Mouse (Mus musculus): ENCODE measurements around the gene Bag2. TPM values are rescaled to one million over a fixed set of nuclear protein-coding genes. Genes with fewer than 3 reads are reported as not detected.
"Not testable (repeated sequence)": the region's sequence is repeated elsewhere in the genome, so short reads cannot be mapped to it uniquely, and the experiment has no call there.

The Bag2 gene
- polyA plus RNA-seq, 1 experiment from 2014 or later = 25.8 TPM

GRCm38 (mm10) chr1:33744815-33745214, 12.8 kb downstream of the Bag2 start:
- ATAC-seq (ENCODE audit: low FRiP score, low read depth); H3K27ac ChIP-seq (replicated peaks); H3K4me1 ChIP-seq (replicated peaks); H3K9ac ChIP-seq; H3K4me2 ChIP-seq; H3K9me3 ChIP-seq; H3K27me3 ChIP-seq; H3K4me3 ChIP-seq: not testable (repeated sequence)
- H3K36me3 ChIP-seq = peaks cover 16% of the 10 kb centered on the region
- WGBS = 97% methylated on average over 9 of the region's 9 CpGs

GRCm38 (mm10) chr1:33742903-33743302, 14.7 kb downstream of the Bag2 start:
- peaks cover 20% of the 10 kb centered on the region for H3K36me3 ChIP-seq
- WGBS = 18% methylated on average over 8 of the region's 8 CpGs
- H3K27ac ChIP-seq (replicated peaks) = no peak overlapping the region
- no peak overlapping the region for H3K4me3 ChIP-seq
- H3K4me2 ChIP-seq = no peak overlapping the region
- no peak for ATAC-seq (ENCODE audit: low FRiP score, low read depth)
- H3K9me3 ChIP-seq = no peaks in the 10 kb centered on the region
- no peak overlapping the region for H3K9ac ChIP-seq
- H3K27me3 ChIP-seq = no peaks in the 10 kb centered on the region
- H3K4me1 ChIP-seq (replicated peaks) = no peaks in the 10 kb centered on the region

GRCm38 (mm10) chr1:33739302-33739701, 18.3 kb downstream of the Bag2 start:
- no peaks in the 10 kb centered on the region for H3K9me3 ChIP-seq
- ATAC-seq (ENCODE audit: low FRiP score, low read depth) = peak; percentile 79
- H3K27me3 ChIP-seq = no peaks in the 10 kb centered on the region
- no peak overlapping the region for H3K9ac ChIP-seq
- no peak overlapping the region for H3K4me3 ChIP-seq
- H3K4me1 ChIP-seq (replicated peaks) = no peaks in the 10 kb centered on the region
- no peak overlapping the region for H3K4me2 ChIP-seq
- WGBS = 24% methylated on average over 12 of the region's 12 CpGs
- H3K36me3 ChIP-seq = peaks cover 44% of the 10 kb centered on the region
- no peak overlapping the region for H3K27ac ChIP-seq (replicated peaks)

- Histone ChIP-seq H3K36me3 (peaks cover 44% of the 10 kb centered on the region), H3K4me3 (no peak overlapping the region), H3K9ac (no peak overlapping the region), H3K4me2 (no peak overlapping the region), H3K9me3 (no peaks in the 10 kb centered on the region), H3K27me3 (no peaks in the 10 kb centered on the region), H3K27ac (replicated peaks) (no peak overlapping the region), H3K4me1 (replicated peaks) (no peaks in the 10 kb centered on the region)
- ATAC-seq (ENCODE audit: low FRiP score, low read depth) = peak; percentile 9; the same call in 1 of the 2 replicates
- WGBS = 92% methylated on average over 11 of the region's 11 CpGs
Observed at GRCm38 (mm10) chr1:33738681-33739278, 18.8 kb downstream of the Bag2 start.

GRCm38 (mm10) chr1:33738281-33738680, 19.3 kb downstream of the Bag2 start:
- ATAC-seq (ENCODE audit: low FRiP score, low read depth) = no peak
- Histone ChIP-seq H3K4me3 (no peak overlapping the region), H3K9me3 (no peaks in the 10 kb centered on the region), H3K4me1 (replicated peaks) (no peaks in the 10 kb centered on the region), H3K36me3 (peaks cover 45% of the 10 kb centered on the region), H3K9ac (no peak overlapping the region), H3K27me3 (no peaks in the 10 kb centered on the region), H3K27ac (replicated peaks) (no peak overlapping the region), H3K4me2 (no peak overlapping the region)
- 95% methylated on average over 11 of the region's 11 CpGs for WGBS

GRCm38 (mm10) chr1:33734001-33734685, 23.5 kb downstream of the Bag2 start:
- no peak overlapping the region for H3K4me2 ChIP-seq
- ATAC-seq (ENCODE audit: low FRiP score, low read depth) = no peak
- H3K9me3 ChIP-seq = no peaks in the 10 kb centered on the region
- no peaks in the 10 kb centered on the region for H3K4me1 ChIP-seq (replicated peaks)
- no peaks in the 10 kb centered on the region for H3K27me3 ChIP-seq
- H3K9ac ChIP-seq = no peak overlapping the region
- H3K4me3 ChIP-seq = no peak overlapping the region
- H3K36me3 ChIP-seq = peaks cover 45% of the 10 kb centered on the region
- 53% methylated on average over 5 of the region's 5 CpGs for WGBS
- H3K27ac ChIP-seq (replicated peaks) = no peak overlapping the region

- WGBS = 93% methylated on average over 9 of the region's 9 CpGs
- H3K4me2 ChIP-seq = no peak overlapping the region
- H3K4me1 ChIP-seq (replicated peaks) = no peaks in the 10 kb centered on the region
- peaks cover 49% of the 10 kb centered on the region for H3K36me3 ChIP-seq
- no peak overlapping the region for H3K9ac ChIP-seq
- H3K4me3 ChIP-seq = no peak overlapping the region
- no peaks in the 10 kb centered on the region for H3K9me3 ChIP-seq
- peak; percentile 25; the same call in 1 of the 2 replicates for ATAC-seq (ENCODE audit: low FRiP score, low read depth)
- no peaks in the 10 kb centered on the region for H3K27me3 ChIP-seq
- no peak overlapping the region for H3K27ac ChIP-seq (replicated peaks)
Observed at GRCm38 (mm10) chr1:33733044-33733443, 24.6 kb downstream of the Bag2 start.

- Histone ChIP-seq H3K9ac (no peak overlapping the region), H3K4me2 (no peak overlapping the region), H3K36me3 (peaks cover 51% of the 10 kb centered on the region), H3K27me3 (no peaks in the 10 kb centered on the region), H3K4me1 (replicated peaks) (peaks cover 12% of the 10 kb centered on the region), H3K4me3 (no peak overlapping the region), H3K9me3 (no peaks in the 10 kb centered on the region), H3K27ac (replicated peaks) (no peak overlapping the region)
- no peak for ATAC-seq (ENCODE audit: low FRiP score, low read depth)
- 96% methylated on average over 5 of the region's 5 CpGs for WGBS
Observed at GRCm38 (mm10) chr1:33725086-33725485, 32.5 kb downstream of the Bag2 start.

- H3K4me3 ChIP-seq = no peak overlapping the region
- H3K36me3 ChIP-seq = peaks cover 46% of the 10 kb centered on the region
- H3K4me1 ChIP-seq (replicated peaks) = peaks cover 13% of the 10 kb centered on the region
- no peaks in the 10 kb centered on the region for H3K27me3 ChIP-seq
- H3K4me2 ChIP-seq = no peak overlapping the region
- ATAC-seq (ENCODE audit: low FRiP score, low read depth) = no peak
- H3K9me3 ChIP-seq = no peaks in the 10 kb centered on the region
- 95% methylated on average over 6 of the region's 6 CpGs for WGBS
- H3K9ac ChIP-seq = no peak overlapping the region
- H3K27ac ChIP-seq (replicated peaks) = no peak overlapping the region
Observed at GRCm38 (mm10) chr1:33724516-33724915, 33.1 kb downstream of the Bag2 start.

- WGBS = 82% methylated on average over 7 of the region's 7 CpGs
Observed at GRCm38 (mm10) chr1:33721020-33721419, 36.6 kb downstream of the Bag2 start.

GRCm38 (mm10) chr1:33720231-33720630, 37.4 kb downstream of the Bag2 start:
- Histone ChIP-seq H3K27ac (replicated peaks) (peak overlapping the region; percentile 94), H3K4me1 (replicated peaks) (peaks cover 16% of the 10 kb centered on the region), H3K36me3 (peaks cover 19% of the 10 kb centered on the region), H3K9me3 (no peaks in the 10 kb centered on the region), H3K4me3 (peak overlapping the region; percentile 95), H3K4me2 (peak overlapping the region; percentile 57), H3K27me3 (no peaks in the 10 kb centered on the region), H3K9ac (peak overlapping the region; percentile 92)
- peak; percentile 65 for ATAC-seq (ENCODE audit: low FRiP score, low read depth)
- under 1% methylated on average over 41 of the region's 41 CpGs for WGBS

More at GRCm38 (mm10) chr1:33721020-33721419, 36.6 kb downstream of the Bag2 start:
- Histone ChIP-seq H3K9me3 (no peaks in the 10 kb centered on the region), H3K27ac (replicated peaks) (no peak overlapping the region), H3K27me3 (no peaks in the 10 kb centered on the region), H3K36me3 (peaks cover 27% of the 10 kb centered on the region), H3K9ac (peak overlapping the region; percentile 92; the same call in 1 of the 2 replicates), H3K4me1 (replicated peaks) (peaks cover 16% of the 10 kb centered on the region), H3K4me3 (peak overlapping the region; percentile 95), H3K4me2 (peak overlapping the region; percentile 57)
- no peak for ATAC-seq (ENCODE audit: low FRiP score, low read depth)

- ATAC-seq (ENCODE audit: low FRiP score, low read depth) = peak; percentile 98
- H3K27me3 ChIP-seq = no peaks in the 10 kb centered on the region
- peaks cover 16% of the 10 kb centered on the region for H3K36me3 ChIP-seq
- peak within 1 kb of the TSS; percentile 94 for H3K27ac ChIP-seq (replicated peaks)
- under 1% methylated on average over 51 of the region's 54 CpGs for WGBS
- H3K4me1 ChIP-seq (replicated peaks) = peaks cover 16% of the 10 kb centered on the region
- H3K4me2 ChIP-seq = peak within 1 kb of the TSS; percentile 57
- peak within 1 kb of the TSS; percentile 95 for H3K4me3 ChIP-seq
- H3K9ac ChIP-seq = peak within 1 kb of the TSS; percentile 92
- H3K9me3 ChIP-seq = no peaks in the 10 kb centered on the region
Observed at GRCm38 (mm10) chr1:33719733-33720225, 37.8 kb downstream of the Bag2 start, which contains the start of gene Rab23. Gene Rab23 (plus strand): TSS chr1:33719887.

Data from hindbrain, embryonic 15.5 days (tissue).